Mouse (Mus musculus): ENCODE results near the gene Klhdc9. TPM values are rescaled to one million over a fixed set of nuclear protein-coding genes. Genes with fewer than 3 reads are reported as not detected.

Klhdc9 gene
- total RNA-seq, 2 experiments from 2014 or later, result 6.3 to 8.6 TPM

DNA sequence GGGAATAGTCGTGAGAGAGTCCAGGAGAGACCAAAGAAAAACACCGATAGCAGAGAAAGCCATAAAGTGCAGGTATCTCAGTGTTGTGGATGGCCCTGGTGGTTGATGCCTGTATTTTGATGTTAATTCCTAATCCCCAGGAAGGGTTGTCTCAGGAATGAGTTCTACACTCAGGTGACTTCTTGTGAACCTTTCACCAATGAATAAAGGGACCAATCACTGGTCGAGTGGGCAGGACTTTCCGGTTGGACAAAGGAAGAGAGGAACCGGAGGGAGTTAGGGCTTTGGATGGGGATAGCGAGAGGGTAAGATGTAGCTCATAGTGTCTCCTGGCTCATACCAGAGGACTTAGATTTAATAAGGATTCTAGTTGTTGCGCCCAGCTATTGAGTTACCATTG is 40.9 kb downstream of the Klhdc9 start:
- DNase-seq (ENCODE audit: low spot score in 2 of 2), result no peak

DNA sequence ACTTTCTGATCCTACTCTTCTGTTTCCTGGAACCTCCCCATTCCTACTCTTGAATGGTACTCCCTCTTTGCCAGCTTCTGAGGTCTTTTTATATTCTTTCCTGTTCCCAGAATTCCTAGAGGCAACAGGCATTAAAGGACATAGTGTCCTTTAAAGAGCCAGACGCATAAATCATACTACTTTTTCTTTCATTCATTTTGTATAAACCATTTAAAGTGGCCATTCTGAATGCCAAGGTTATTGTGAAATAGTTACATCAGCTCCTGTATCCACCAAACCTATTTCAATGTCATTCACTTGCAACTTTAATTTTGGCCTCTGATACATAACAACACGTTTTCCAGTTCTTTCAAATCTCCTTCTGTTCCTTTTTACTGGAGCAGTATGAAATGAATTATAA is 51.3 kb downstream of the Klhdc9 start:
- DNase-seq (ENCODE audit: low spot score in 2 of 2), result no peak

Other genes with a start within 250 kb of the Klhdc9 start
- 1 to 10 TPM; 3.1 to 3.3 TPM for gene Cfap126, start 246.9 kb downstream of the Klhdc9 start, total RNA-seq (2021)
- gene Sdhc, start 210.2 kb downstream of the Klhdc9 start, total RNA-seq (2021), result 100 to 1,000 TPM; 223 to 233 TPM
- gene Mpz, start 210.1 kb downstream of the Klhdc9 start, total RNA-seq (2021), result not detected
- 10 to 100 TPM; 16.9 to 18.0 TPM for gene Pcp4l1, start 164.5 kb downstream of the Klhdc9 start, total RNA-seq (2021)
- not detected for gene Nr1i3, start 146.8 kb downstream of the Klhdc9 start, total RNA-seq (2021)
- gene Tomm40l, start 138.3 kb downstream of the Klhdc9 start, total RNA-seq (2021), result 10 to 100 TPM; 65.5 to 66.3 TPM
- 1 to 10 TPM; 2.1 to 4.6 TPM for gene Apoa2, start 135.7 kb downstream of the Klhdc9 start, total RNA-seq (2021)
- gene Fcer1g, start 126.4 kb downstream of the Klhdc9 start, total RNA-seq (2021), result 10 to 100 TPM; 15.2 to 16.7 TPM
- gene Adamts4, start 110.4 kb downstream of the Klhdc9 start, total RNA-seq (2021), result 1 to 10 TPM; 5.6 to 7.1 TPM
- gene Ndufs2, start 109.4 kb downstream of the Klhdc9 start, total RNA-seq (2021), result 100 to 1,000 TPM; 235 to 249 TPM
- gene B4galt3, start 90.5 kb downstream of the Klhdc9 start, total RNA-seq (2021), result 10 to 100 TPM; 65.4 to 67.1 TPM
- 10 to 100 TPM; 28.8 to 30.0 TPM for gene Ppox, start 79.6 kb downstream of the Klhdc9 start, total RNA-seq (2021)
- gene Usp21, start 72.8 kb downstream of the Klhdc9 start, total RNA-seq (2021), result 10 to 100 TPM; 49.0 to 57.3 TPM
- gene Ufc1, start 65.8 kb downstream of the Klhdc9 start, total RNA-seq (2021), result 100 to 1,000 TPM; 102 to 114 TPM
- 10 to 100 TPM; 30.9 to 33.7 TPM for gene Dedd, start 31.7 kb downstream of the Klhdc9 start, total RNA-seq (2021)
- 10 to 100 TPM; 37.7 to 42.8 TPM for gene Nit1, start 15.2 kb downstream of the Klhdc9 start, total RNA-seq (2021)
- gene Pfdn2, start 15.1 kb downstream of the Klhdc9 start, total RNA-seq (2021), result 100 to 1,000 TPM; 135 to 165 TPM
- 1 to 10 TPM; 1.8 to 1.9 TPM for gene Nectin4, start 9.3 kb upstream of the Klhdc9 start, total RNA-seq (2021)
- gene Arhgap30, start 28.2 kb upstream of the Klhdc9 start, total RNA-seq (2021), result 1 to 10 TPM; 1.9 to 2.1 TPM
- gene Usf1, start 50.5 kb upstream of the Klhdc9 start, total RNA-seq (2021), result 100 to 1,000 TPM; 114 to 121 TPM
- gene Tstd1, start 58.1 kb upstream of the Klhdc9 start, total RNA-seq (2021), result 1 to 10 TPM; 2.1 to 3.5 TPM
- 1 to 10 TPM; 5.5 to 7.8 TPM for gene F11r, start 76.7 kb upstream of the Klhdc9 start, total RNA-seq (2021)
- 1 to 10 TPM; 8.5 to 9.0 TPM for gene Alyref2, start 142.7 kb upstream of the Klhdc9 start, total RNA-seq (2021)
- not detected for gene Itln1, start 174.5 kb upstream of the Klhdc9 start, total RNA-seq (2021)
- not detected for gene Cd244a, start 198.4 kb upstream of the Klhdc9 start, total RNA-seq (2021)
- gene Ly9, start 246.6 kb upstream of the Klhdc9 start, total RNA-seq (2021), result under 1 TPM in 1 of 2 experiments, not detected in 1; 0.30 TPM

All from layer of hippocampus, postnatal 10 days (tissue).